ENCODE assay signal across 7 mouse cellular contexts in the genomic region with DNA sequence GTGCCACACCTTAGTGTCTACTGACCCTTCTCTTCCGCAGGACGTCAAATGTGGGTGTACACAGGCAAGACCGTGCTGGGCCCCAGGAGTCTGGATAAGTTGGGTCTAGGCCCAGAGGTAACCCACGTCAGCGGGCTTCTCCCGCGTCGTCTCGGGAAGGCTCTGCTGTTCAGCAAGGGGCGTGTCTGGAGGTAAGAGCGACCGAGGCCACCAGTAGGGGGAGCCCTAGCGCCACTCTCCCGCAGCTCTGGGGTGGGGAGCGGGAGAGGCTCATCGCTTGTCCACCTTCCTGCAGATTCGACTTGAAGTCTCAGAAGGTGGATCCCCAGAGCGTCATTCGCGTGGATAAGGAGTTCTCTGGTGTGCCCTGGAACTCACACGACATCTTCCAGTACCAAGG. TPM values are rescaled to one million over a fixed set of nuclear protein-coding genes. Genes with fewer than 3 reads are reported as not detected.
DNase-seq lines count a peak whose midpoint lies in the region; ATAC-seq and TF ChIP-seq lines count a peak whose summit lies in the region.

No protein-coding gene starts in this region.

- peaks cover 21% of the 10 kb centered on the region for H3K27me3 ChIP-seq in hindbrain, postnatal 0 days (ENCODE audit: insufficient read depth, low read length)
- peaks cover 83% of the 10 kb centered on the region for H3K27me3 ChIP-seq in limb, embryonic 10.5 days (ENCODE audit: low read depth, poor library complexity, severe bottlenecking)
- H3K27me3 ChIP-seq in midbrain, embryonic 11.5 days (ENCODE audit: control insufficient read depth, insufficient read depth, low read length), result peaks cover 44% of the 10 kb centered on the region

- H3K4me2 ChIP-seq in hindbrain, postnatal 0 days (ENCODE audit: low read depth, low read length), result peak overlapping the region; percentile 24; the same call in 1 of the 2 replicates
- H3K4me2 ChIP-seq in midbrain, embryonic 11.5 days, result no peak overlapping the region

- no peak overlapping the region for H3K4me3 ChIP-seq in hindbrain, postnatal 0 days (ENCODE audit: low read length)
- no peak overlapping the region for H3K4me3 ChIP-seq in limb, embryonic 10.5 days
- no peak overlapping the region for H3K4me3 ChIP-seq in midbrain, embryonic 11.5 days (ENCODE audit: low read depth, low read length)

- no peak overlapping the region for H3K27ac ChIP-seq in hindbrain, postnatal 0 days
- no peak overlapping the region for H3K27ac ChIP-seq in limb, embryonic 10.5 days
- H3K27ac ChIP-seq in midbrain, embryonic 11.5 days (ENCODE audit: low read depth, low read length), result no peak overlapping the region

- H3K9ac ChIP-seq in hindbrain, postnatal 0 days (replicated peaks; ENCODE audit: low read length), result no peak overlapping the region
- no peak overlapping the region for H3K9ac ChIP-seq in midbrain, embryonic 11.5 days (ENCODE audit: low read length)

- H3K36me3 ChIP-seq in hindbrain, postnatal 0 days (ENCODE audit: insufficient read depth, low read length), result no peaks in the 10 kb centered on the region
- no peaks in the 10 kb centered on the region for H3K36me3 ChIP-seq in limb, embryonic 10.5 days
- no peaks in the 10 kb centered on the region for H3K36me3 ChIP-seq in midbrain, embryonic 11.5 days (ENCODE audit: control insufficient read depth, insufficient read depth, low read length)

- peak; percentile 92 for DNase-seq in ZHBTc4 (ENCODE audit: low read depth, low spot score)
- DNase-seq in cerebellum, adult 9-11 months, result peak; percentile 87
- peak; percentile 60 for DNase-seq in gastrocnemius, adult 18-20 months (ENCODE audit: low spot score)
- peak; percentile 88 for DNase-seq in hindbrain, postnatal 0 days (ENCODE audit: low spot score)
- DNase-seq in limb, embryonic 10.5 days (ENCODE audit: low spot score), result peak; percentile 92
- peak; percentile 98 for DNase-seq in midbrain, embryonic 11.5 days (ENCODE audit: low spot score, missing footprints)
- peak; percentile 58 for DNase-seq in spleen, adult 12 weeks (ENCODE audit: low spot score)

- WGBS in hindbrain, postnatal 0 days, result under 1% methylated on average over 21 of the region's 21 CpGs
- 2% methylated on average over 21 of the region's 21 CpGs for WGBS in limb, embryonic 10.5 days
- WGBS in midbrain, embryonic 11.5 days, result 2% methylated on average over 21 of the region's 21 CpGs

- no peaks in the 10 kb centered on the region for H3K9me3 ChIP-seq in hindbrain, postnatal 0 days (ENCODE audit: low read length)
- no peaks in the 10 kb centered on the region for H3K9me3 ChIP-seq in limb, embryonic 10.5 days (replicated peaks)
- H3K9me3 ChIP-seq in midbrain, embryonic 11.5 days (ENCODE audit: control insufficient read depth, low read length), result no peaks in the 10 kb centered on the region; the same call in 1 of the 2 replicates

- TF ChIP-seq CTCF in hindbrain, postnatal 0 days (IDR thresholded peaks at IDR 0.05; ENCODE audit: low read depth), result peak; percentile 97

- no peaks in the 10 kb centered on the region for H3K4me1 ChIP-seq in hindbrain, postnatal 0 days (ENCODE audit: insufficient read depth, low read length)
- H3K4me1 ChIP-seq in limb, embryonic 10.5 days, result peaks cover 26% of the 10 kb centered on the region
- H3K4me1 ChIP-seq in midbrain, embryonic 11.5 days (ENCODE audit: control insufficient read depth, insufficient read depth, low read length), result peaks cover 5% of the 10 kb centered on the region; the same call in 1 of the 2 replicates

- peak; percentile 85 for ATAC-seq in hindbrain, postnatal 0 days
- peak; percentile 82 for ATAC-seq in midbrain, embryonic 11.5 days (ENCODE audit: low FRiP score)

RNA-seq across cellular contexts. Expression of a gene that starts 7.4 kb away (rescaled TPM):
- under 1 TPM; 0.40 to 0.55 TPM for total RNA-seq in gastrocnemius, adult 18-20 months (2021)
- total RNA-seq in hindbrain, postnatal 0 days (2014; rRNA removed), result 257 TPM in 2 replicates
- polyA plus RNA-seq in hindbrain, postnatal 0 days (2015; fragmentation: Nextera tagmentation; extraction: Ambion mirVana), result 67.1 and 71.0 TPM in 2 replicates
- polyA plus RNA-seq in limb, embryonic 10.5 days (2016; fragmentation: Nextera tagmentation; extraction: Ambion mirVana), result 0.83 and 1.0 TPM in 2 replicates
- 2.8 and 3.0 TPM in 2 replicates for polyA plus RNA-seq in midbrain, embryonic 11.5 days (2014; fragmentation: Nextera tagmentation; extraction: Ambion mirVana)

RNA-seq across cellular contexts. Expression of a gene that starts 12.6 kb away (rescaled TPM):
- total RNA-seq in gastrocnemius, adult 18-20 months (2021), result under 1 TPM; 0.43 to 0.85 TPM
- total RNA-seq in hindbrain, postnatal 0 days (2014; rRNA removed), result 8.8 and 14.4 TPM in 2 replicates
- 6.7 and 7.1 TPM in 2 replicates for polyA plus RNA-seq in hindbrain, postnatal 0 days (2015; fragmentation: Nextera tagmentation; extraction: Ambion mirVana)
- polyA plus RNA-seq in limb, embryonic 10.5 days (2016; fragmentation: Nextera tagmentation; extraction: Ambion mirVana), result 0.31 and 0.33 TPM in 2 replicates
- polyA plus RNA-seq in midbrain, embryonic 11.5 days (2014; fragmentation: Nextera tagmentation; extraction: Ambion mirVana), result 1.9 and 2.0 TPM in 2 replicates

RNA-seq across cellular contexts. Expression of a gene that starts 41.7 kb away (rescaled TPM):
- total RNA-seq in gastrocnemius, adult 18-20 months (2021), result 1 to 10 TPM; 7.4 to 8.4 TPM
- total RNA-seq in hindbrain, postnatal 0 days (2014; rRNA removed), result 26.5 and 28.3 TPM in 2 replicates
- polyA plus RNA-seq in hindbrain, postnatal 0 days (2015; fragmentation: Nextera tagmentation; extraction: Ambion mirVana), result 9.0 and 9.2 TPM in 2 replicates
- polyA plus RNA-seq in limb, embryonic 10.5 days (2016; fragmentation: Nextera tagmentation; extraction: Ambion mirVana), result 18.0 and 21.3 TPM in 2 replicates
- 8.2 and 8.8 TPM in 2 replicates for polyA plus RNA-seq in midbrain, embryonic 11.5 days (2014; fragmentation: Nextera tagmentation; extraction: Ambion mirVana)

Comparison
In these comparisons a context has a peak if more than half of its experiments do, and no peak if none do; other contexts are left out.
1. RNA of a gene that starts 7.4 kb away (polyA plus RNA-seq): 67.1 to 71.0 TPM in hindbrain, postnatal 0 days; 2.8 to 3.0 TPM in midbrain, embryonic 11.5 days and 0.83 to 1.0 TPM in limb, embryonic 10.5 days; every median in the first group is over 10 times any median in the second.
2. Peak in every context shown above with its lines, with median percentiles within 50 percentile points of each other: DNase-seq.